Mouse (Mus musculus): ENCODE measurements around the gene Pdcd1lg2.
A peak's percentile ranks its signal among the peaks of the same experiment; 100 is the strongest.

The Pdcd1lg2 gene

DNA sequence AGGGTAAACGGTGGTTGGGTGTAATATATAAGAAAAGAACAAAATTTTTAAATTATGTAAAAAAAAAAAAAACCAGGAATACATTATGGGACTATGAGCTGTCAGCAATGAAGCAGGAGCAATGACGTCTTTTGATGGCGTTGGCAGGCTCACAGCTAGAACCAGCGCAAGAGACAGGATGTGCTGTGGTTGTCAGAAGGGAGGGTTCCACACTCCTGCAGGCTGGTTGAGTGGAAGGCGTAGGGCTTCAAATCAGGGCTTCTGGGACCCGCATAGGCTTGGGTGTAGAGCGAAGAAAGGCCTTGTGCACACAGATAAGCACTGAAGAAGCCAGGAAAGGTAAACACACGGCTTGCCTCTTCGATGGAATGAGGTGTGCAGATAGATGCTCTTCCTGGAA lies 56.1 kb downstream of the Pdcd1lg2 start:
- no peak for DNase-seq (ENCODE audit: low read depth in 1 of 2, low spot score in 2 of 2)

DNA sequence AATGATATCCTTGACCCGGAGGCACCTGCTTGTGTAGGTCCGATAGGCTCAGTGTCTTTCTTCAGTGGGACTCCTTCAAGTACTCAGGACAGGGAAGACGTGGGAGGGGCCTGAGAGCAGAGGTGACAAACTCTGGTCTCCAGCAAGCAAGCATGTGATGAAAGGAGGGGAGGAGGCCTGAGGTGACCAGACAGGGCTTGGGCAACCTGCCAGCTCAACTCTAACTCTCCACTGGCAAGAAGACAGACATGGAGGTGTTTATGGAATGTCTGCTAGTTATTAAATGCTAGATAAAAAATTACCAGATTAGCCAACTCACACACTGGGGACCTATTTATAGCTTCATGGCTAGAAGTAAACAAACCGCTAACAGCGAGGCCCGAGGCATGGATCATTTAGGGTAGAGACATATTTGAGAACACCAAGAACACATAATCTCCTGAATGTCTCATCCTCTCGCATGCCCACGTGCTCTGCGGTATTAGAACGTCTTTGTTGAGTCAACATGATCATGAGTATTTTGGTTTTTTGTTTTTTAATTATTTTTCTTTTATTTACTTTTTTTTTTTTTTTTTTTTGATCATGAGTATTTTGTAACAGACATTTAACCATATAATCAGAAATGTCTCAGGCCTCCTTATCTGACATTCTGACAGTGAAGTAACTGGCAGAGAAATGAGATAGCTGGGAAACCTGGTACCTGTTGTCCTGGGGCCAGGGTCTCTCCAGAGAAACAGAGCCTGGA lies 58.4 kb downstream of the Pdcd1lg2 start:
- DNase-seq (ENCODE audit: low read depth in 1 of 2, low spot score in 2 of 2), result no peak

DNA sequence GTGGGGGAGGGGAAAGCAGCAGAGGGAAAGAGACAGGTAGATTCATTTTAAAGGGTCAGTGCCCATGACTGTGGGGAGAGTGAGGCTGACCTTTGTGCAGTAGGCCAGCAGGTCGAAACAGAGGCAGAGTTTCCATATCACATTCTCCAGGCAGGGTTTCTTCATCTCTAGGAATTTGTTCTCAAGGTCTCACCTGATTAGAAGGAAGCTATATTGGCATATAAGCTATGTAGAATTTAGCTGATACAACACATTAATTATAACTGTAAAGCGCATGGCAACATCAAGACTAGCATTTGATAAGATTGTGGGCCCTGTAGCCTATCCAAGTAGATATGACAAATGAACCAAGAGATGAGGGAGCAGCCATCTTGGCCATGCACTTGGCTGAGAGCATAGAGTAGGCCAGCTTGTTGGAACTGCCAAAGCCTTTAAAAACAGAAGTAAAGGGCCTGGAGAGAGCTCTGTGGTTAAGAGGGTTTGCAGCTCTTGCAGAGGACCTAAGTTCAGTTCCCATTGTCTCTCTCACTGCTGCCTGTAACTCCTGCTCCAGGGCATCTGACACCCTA lies 59.1 kb downstream of the Pdcd1lg2 start:
- DNase-seq (ENCODE audit: low read depth in 1 of 2, low spot score in 2 of 2), result no peak

DNA sequence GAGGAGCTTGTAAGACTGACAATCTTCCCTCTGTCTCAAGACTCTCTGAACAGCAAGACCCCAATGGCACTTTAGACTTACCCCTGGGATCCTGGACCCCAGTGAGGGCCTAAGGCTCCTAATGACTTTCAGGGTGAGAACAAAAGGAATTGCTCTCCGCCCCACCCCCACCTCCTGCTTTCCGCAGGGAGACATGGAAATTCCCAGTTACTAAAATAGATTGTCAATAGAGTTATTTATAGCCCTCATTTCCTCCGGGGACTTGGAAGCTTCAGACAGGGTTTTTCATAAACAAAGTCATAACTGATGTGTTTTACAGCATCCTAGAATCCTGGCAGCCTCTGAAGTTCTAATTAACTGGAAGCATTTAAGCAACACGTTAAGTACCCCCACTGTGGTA lies 59.9 kb downstream of the Pdcd1lg2 start:
- no peak for DNase-seq (ENCODE audit: low read depth in 1 of 2, low spot score in 2 of 2)

DNA sequence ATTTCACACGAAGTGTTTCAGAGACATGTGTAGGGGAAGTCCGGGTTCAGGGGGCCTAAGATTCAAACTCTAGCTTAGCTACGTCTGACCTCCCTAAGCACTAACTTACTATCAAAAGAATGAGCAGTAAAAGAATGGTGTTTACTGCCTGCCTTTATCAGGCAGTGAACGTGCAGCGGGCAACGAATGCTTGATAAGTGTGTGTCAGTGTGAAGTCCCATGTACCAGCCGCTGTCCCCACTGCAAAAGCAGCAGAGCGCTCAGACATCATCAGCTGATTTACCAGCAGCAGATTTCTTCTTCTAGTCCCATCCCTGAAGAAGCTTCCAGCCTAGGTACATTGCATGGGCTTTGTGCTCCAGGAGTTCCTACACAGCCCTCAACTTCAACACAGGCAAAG lies 61.7 kb downstream of the Pdcd1lg2 start:
- DNase-seq (ENCODE audit: low read depth in 1 of 2, low spot score in 2 of 2), result no peak

DNA sequence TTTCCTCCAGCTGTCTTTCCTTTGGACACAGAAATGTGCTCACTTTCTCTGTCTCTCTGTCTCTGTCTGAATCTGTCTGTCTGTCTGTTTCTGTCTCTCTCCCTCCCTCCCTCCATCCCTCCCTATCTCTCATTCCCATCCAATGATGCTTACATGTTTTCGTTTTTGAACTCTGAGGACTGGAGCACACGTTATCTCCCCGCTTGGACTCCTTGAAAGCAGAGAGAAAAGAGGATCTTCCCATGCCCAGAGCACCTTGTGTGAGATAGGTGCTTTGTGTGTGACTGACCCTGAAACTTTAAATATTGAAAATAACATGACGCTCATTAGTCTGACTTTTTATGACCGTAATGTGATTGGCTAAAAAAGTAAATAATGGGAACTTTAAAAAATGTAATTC lies 62.2 kb downstream of the Pdcd1lg2 start:
- no peak for DNase-seq (ENCODE audit: low read depth in 1 of 2, low spot score in 2 of 2)

DNA sequence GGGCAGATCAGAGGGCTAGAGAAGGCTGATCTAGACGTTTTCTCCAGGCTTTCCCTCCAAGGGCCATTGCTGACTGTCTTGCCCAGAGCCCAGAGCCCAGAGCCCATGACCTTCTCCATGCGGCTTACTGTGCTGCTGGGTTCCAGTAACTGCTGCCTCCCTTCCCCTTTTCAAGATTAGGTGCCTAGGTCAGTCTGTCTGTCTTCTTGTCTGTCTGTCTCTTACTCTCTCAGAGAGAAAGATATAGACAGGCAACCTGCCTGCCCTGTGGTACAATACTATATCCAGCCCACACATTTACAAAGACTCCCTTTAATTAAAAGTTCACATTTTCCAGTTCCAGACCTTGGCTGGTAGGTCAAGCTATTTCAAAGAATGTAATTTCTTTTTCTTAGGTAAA lies 64.1 kb downstream of the Pdcd1lg2 start:
- no peak for DNase-seq (ENCODE audit: low read depth in 1 of 2, low spot score in 2 of 2)

DNA sequence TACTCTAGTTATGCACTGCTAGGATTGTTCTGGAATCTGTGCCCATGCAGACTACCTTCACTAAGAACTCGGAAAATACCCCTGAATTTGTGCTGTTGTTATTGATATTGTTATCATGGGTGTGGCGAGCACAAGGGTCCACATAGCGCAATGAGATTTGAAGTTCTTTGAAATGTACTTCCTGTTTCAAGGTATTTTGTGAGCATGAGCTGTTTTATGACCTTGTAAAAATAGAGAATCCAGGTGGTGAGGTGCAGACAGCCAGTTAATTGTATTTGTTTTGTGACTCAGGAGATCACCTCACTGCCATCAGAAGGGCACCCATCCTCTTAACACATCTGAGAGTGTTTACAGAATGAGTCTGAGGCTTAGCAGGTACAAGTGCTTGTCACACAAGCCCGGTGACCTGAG lies 64.5 kb downstream of the Pdcd1lg2 start:
- no peak for DNase-seq (ENCODE audit: low read depth in 1 of 2, low spot score in 2 of 2)

DNA sequence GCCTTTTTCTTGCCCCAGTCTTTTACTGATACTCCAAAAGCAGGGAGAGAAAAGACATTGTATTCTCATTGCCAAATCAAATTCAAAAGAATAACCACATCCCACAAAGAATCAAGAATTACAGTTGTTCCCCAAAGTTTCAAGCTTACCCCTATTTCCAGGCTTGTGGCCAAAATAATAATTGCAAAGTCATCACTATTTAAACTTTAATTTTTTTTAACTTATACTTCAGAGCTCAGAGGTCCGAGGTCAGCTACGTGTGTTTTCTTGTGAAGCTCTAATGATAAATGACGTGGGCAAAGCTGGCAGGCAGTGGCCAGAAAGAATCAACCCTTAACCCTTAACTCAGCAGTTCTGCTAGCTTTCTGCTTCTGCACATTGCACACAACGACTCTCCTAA lies 67.9 kb downstream of the Pdcd1lg2 start:
- DNase-seq (ENCODE audit: low read depth in 1 of 2, low spot score in 2 of 2), result no peak

DNA sequence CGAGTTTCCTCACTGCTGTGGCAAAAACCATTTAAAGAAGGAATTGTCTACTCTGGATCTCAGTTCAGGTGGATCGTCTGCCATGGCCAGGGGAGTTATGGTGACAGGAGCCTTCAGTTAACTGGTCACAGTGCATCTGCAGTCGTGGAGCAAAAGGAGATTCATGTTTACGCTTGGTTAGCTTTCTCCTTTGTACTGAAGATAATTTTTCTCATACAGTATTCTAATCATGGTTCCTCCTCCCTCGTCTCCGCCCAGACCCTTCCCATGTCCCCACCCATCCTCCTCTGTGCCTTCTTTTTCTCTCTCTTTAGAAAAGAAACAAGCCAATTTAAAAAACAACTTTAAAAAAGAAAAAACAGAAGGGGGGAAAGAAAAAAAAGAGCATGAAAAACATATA lies 70.9 kb downstream of the Pdcd1lg2 start:
- no peak for DNase-seq (ENCODE audit: low read depth in 1 of 2, low spot score in 2 of 2)

DNA sequence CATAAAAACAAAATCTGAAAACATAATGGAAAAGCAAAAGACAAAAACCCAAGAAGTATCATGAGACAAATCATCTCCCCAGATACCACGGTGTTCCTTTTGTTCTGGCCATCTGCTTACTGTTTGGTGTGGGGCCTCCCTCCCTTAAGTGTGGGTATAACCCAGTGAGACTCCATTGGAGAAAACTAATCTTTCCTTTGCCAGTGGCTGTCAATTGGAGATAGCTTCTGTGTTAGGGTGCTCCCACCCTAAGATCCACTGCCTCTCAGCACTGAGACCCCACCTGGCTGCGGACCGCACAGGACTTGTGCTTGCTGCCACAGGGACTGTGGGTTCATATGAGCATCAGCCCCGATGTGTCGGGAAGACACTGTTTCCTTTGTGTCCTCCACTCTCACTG lies 71.4 kb downstream of the Pdcd1lg2 start:
- DNase-seq (ENCODE audit: low read depth in 1 of 2, low spot score in 2 of 2), result no peak

DNA sequence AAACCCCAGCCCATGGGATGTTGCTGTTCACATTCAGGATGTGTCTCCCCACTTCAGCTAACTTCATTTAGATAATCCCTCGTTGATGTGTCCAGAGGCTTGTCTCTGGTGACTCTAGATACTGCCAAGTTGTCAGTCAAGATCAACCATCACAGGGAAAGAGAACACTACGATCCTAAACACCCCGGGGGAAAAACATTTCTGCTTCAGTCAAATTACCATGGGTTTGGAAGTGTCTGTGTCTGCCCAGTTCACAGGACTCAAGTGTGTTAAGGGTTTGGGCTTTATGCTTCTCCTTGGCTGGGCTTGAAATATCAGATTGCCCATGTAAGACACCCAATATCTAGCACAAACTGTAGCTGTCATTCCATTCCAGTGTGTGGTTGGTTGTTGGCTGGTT lies 71.9 kb downstream of the Pdcd1lg2 start:
- no peak for DNase-seq (ENCODE audit: low read depth in 1 of 2, low spot score in 2 of 2)

DNA sequence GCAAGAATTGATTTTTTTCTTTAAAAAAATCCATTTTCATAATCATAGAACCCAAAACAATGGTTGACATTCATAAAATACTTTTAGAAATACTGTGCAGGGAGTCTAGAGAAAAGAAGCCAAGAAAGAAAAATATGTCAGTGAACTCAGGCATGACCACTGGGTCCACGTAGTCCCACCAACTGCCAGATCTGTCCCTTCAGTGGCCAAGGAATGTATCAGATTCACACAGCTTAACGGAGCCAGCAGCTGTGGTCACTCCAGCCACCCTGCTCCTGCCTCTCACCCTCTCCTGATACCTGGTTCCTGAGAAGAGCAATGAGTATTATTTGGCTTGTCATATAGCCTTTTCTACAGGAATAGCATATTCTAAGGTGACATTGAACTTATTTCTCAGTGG lies 72.7 kb downstream of the Pdcd1lg2 start:
- no peak for DNase-seq (ENCODE audit: low read depth in 1 of 2, low spot score in 2 of 2)

DNA sequence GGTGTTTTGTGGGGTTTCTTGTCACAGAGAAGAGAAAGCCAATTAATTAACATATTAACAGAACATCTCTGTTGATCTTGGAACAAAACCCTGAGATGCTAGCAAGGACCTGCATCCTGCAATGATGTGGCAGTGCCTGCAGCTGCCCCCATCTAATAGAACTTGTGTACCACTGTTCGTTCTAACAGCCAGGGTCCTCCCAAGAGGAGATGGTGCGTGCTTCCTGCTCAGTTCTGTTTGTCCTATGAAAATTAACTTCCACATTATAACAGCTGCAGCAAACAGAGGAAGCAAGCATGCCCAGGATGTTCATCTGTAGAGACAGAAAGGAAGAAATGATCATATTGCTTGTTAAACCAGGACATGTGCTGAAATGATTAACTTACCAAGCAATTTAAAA lies 73.8 kb downstream of the Pdcd1lg2 start:
- DNase-seq (ENCODE audit: low read depth in 1 of 2, low spot score in 2 of 2), result no peak

DNA sequence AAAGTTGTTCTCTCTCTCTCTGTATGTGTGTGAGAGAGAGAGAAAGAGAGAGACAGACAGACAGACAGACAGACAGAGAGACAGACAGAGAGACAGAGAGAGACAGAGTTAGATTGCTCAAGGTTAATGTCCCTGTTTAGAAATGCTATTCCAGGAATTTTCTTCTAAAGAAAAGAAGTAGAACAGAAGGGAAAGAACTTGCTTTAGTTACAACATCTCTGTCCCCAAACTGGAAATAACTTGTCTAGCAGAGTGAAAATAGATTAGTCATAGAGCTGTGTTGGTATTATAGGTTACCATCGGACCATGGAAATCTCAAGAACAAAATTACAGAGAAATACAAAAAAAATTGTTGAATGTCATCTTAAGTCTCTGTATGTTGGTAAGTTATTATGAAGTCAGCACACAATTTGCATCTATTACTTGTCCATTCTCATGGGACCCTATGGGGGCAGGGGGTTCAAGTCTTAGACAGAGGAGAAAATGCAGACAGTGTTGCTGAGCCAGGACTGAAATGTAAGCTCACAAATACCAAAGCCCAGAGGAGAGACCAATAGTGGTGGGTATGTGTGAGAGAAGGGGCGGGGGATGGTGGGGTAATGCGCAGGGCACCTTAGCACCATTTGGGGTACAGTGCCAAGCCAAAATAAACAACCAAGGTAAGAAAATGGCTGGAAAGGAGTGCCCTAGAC lies 74.7 kb downstream of the Pdcd1lg2 start:
- no peak for DNase-seq (ENCODE audit: low read depth in 1 of 2, low spot score in 2 of 2)

DNA sequence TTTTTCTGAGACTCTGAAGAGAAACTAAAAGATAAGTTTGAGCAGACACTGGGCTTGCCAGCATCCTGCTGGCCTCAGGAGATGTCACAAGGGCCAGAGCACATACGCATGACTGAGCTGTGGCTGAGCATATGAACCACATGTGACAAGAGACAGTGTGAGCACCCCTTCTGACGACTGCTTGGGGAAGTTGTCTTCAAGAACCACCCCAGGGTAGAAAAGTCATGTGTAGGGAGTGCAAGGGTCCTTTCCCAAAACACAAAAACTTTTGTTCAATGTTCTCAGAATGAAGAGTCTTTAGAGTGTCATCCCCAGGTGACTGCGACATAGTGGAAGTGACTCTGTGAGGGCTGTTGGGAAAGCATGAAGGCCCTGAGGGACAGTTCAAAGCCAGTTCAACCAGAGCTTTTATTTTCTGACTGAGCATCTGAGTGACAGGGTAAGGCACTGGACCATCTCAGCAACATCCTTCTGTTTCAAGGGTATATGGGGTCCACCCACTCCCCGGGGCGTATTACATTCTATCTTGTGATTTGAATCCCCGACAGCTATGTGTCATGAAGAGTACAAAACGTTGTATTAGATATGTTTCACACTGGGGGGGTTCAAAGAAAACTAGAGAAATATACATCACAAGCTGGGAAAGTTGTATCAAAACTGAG lies 76.0 kb downstream of the Pdcd1lg2 start:
- DNase-seq (ENCODE audit: low read depth in 1 of 2, low spot score in 2 of 2), result peak in 1 of 2 experiments; percentile 62

DNA sequence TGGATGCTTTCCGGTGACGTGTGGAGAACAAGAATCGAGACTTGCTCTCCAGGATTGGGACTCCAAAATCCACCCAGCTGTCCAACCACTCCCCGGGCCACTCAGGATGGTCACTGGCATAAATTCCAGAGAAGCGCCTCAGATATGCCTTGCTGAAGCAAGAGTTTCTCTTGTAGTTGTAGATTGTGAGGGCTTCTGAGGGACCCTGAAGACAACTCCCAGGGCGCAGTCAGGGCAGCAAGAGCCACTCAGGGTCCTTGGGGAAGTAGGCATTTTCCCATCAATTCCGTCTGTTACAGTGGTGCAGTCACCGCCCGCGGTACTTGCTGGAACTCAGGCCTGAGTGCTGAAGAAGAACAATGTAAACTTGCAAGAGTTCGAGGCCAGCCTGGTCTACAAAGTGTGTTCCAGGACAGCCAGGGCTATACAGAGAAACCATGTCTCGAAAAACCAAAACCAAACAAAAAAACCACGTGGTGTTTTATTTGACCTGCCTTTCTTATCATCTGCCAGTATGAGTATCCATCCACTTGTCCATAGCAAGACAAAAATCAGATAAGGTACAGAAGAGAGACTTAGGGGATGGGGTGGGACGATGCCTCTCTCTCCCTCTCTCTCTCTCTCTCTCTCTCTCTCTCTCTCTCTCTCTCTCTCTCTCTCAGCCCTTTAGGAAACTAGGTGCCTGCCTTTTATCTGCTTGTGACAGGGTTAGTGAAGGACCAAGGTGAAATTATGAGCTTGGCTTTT lies 76.8 kb downstream of the Pdcd1lg2 start:
- no peak for DNase-seq (ENCODE audit: low read depth in 1 of 2, low spot score in 2 of 2)

DNA sequence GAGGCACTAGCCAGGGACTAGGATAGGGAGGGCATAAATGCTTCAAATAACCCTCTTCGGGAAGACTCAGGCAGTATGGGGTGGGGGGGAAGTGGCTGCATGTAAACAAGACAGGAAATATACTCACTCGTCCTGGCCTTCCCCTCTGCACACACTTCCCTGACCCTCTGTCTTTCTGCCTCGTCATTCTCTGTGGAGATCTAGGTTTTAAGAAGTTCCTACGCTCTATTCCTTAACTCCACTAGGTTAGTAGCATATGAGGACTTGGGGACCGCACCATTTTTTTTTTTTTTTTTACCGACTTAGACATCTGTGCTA lies 77.3 kb downstream of the Pdcd1lg2 start:
- no peak for DNase-seq (ENCODE audit: low read depth in 1 of 2, low spot score in 2 of 2)

DNA sequence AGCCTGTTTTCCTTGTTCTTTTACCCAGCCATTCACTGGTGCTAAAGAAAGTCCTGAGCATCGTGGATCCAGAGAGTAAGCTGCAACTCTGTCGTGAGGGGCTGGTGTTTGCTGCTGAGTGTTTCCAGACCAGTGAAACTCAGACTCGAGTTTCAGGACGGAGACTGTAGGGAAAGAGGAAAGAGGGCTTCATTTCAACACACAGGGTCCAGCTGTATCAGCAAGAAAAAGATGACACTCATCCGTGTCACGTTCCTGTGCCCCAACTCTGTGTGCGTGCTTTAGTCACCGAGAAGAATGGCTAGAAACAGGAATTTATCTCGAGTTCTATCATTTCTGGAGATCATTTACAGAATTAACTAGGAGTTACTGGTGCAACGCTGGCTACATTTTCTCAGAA lies 77.7 kb downstream of the Pdcd1lg2 start:
- DNase-seq (ENCODE audit: low read depth in 1 of 2, low spot score in 2 of 2), result no peak

DNA sequence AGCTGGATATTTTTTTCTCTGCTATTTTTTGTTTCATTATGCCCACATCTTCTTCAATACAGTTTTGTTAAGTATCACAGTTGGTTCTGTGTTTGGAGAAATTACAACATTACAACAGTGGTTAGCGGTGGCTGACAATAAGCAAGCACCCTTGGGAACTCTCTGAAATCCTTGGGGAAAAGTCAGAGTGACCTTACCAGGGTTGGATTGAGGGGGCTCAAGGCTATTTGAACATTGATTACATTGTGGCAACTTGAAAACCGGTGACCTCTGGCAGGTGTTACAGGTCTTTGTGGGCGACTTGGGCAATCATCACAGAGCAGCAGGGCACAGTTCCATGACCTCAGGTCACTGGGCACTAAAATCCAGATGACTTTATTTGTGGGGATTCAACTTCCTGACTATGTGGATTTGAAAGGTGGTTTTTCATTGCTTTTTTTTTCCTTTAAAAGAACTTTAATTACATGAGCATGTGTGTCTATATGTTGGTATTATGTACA lies 79.1 kb downstream of the Pdcd1lg2 start:
- no peak for DNase-seq (ENCODE audit: low read depth in 1 of 2, low spot score in 2 of 2)

DNA sequence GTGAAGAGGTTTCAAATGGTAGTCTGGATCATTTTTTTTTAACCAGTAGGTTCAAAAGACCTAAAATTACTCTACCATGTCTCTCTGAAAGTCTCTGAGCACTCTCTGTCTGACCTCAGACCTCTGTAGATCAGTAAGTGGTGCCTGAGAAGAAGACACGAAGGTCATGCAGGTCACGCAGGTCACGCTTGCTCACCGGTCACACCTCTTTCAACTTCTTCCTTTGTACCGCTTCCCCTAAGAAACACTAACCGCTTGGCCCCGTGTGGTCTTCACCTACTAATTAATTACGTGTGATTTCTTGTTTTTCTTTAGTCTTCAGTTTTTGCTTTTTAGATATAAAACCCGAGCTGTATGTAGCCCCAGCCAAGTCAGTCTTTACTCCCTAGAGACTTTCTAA lies 80.7 kb downstream of the Pdcd1lg2 start:
- DNase-seq (ENCODE audit: low read depth in 1 of 2, low spot score in 2 of 2), result no peak
